Mouse (Mus musculus) bone marrow, adult 2 months (tissue): ENCODE results near the gene Hsd3b4.
"Not testable (repeated sequence)": the region's sequence is repeated elsewhere in the genome, so short reads cannot be mapped to it uniquely, and the experiment has no call there.

Experiments
- CTCF ChIP-seq: fragments of 200-500 bp; IDR thresholded peaks from 2 replicates; pipeline ENCODE4 v1.5.1; 2011; ENCODE audit warnings: low read length, control low read depth; ENCODE audit not compliant: control insufficient read depth, insufficient read depth
- POLR2A ChIP-seq: fragments of 200-500 bp; IDR thresholded peaks from 2 replicates; pipeline ENCODE4 v1.6.1; 2011; ENCODE audit warnings: low read depth, mild to moderate bottlenecking, control low read depth, low read length, borderline replicate concordance; ENCODE audit not compliant: control insufficient read depth

- not testable (repeated sequence) for TF ChIP-seq CTCF, POLR2A
Measured at GRCm38 (mm10) chr3:98548495-98548894, 38.2 kb upstream of the Hsd3b4 start.
